Mouse (Mus musculus): ENCODE measurements around the gene Dlst. TPM values are rescaled to one million over a fixed set of nuclear protein-coding genes. Genes with fewer than 3 reads are reported as not detected.
A peak's percentile ranks its signal among the peaks of the same experiment; 100 is the strongest.

The Dlst gene
- 107 and 109 TPM in 2 replicates for polyA plus RNA-seq (2015; fragmentation: Nextera tagmentation; extraction: Ambion mirVana)

GRCm38 (mm10) chr12:85110698-85111592, at the start of gene Dlst, which contains the start of gene Prox2:
Gene Dlst (plus strand): TSS chr12:85110833.
Gene Prox2 (minus strand): TSS chr12:85110759.
- H3K36me3 ChIP-seq (replicated peaks) = no peaks in the 10 kb centered on the region
- peaks cover 34% of the 10 kb centered on the region for H3K4me1 ChIP-seq
- H3K27ac ChIP-seq = peak within 1 kb of the TSS; percentile 87
- peak within 1 kb of the TSS; percentile 96 for H3K9ac ChIP-seq
- peak within 1 kb of the TSS; percentile 83 for H3K4me3 ChIP-seq
- no peaks in the 10 kb centered on the region for H3K9me3 ChIP-seq
- ATAC-seq (replicated peaks) = peak; percentile 98
- H3K4me2 ChIP-seq = peak within 1 kb of the TSS; percentile 67
- H3K27me3 ChIP-seq (replicated peaks) = no peaks in the 10 kb centered on the region
- WGBS = under 1% methylated on average over 83 of the region's 83 CpGs

GRCm38 (mm10) chr12:85071043-85071442, 39.6 kb upstream of the Dlst start:
- H3K36me3 ChIP-seq (replicated peaks) = peaks cover 16% of the 10 kb centered on the region; the same call in 1 of the 2 replicates
- H3K4me1 ChIP-seq = no peaks in the 10 kb centered on the region
- no peak overlapping the region for H3K4me2 ChIP-seq
- no peaks in the 10 kb centered on the region for H3K27me3 ChIP-seq (replicated peaks)
- no peak overlapping the region for H3K27ac ChIP-seq
- ATAC-seq (replicated peaks) = no peak
- no peaks in the 10 kb centered on the region for H3K9me3 ChIP-seq
- no peak overlapping the region for H3K9ac ChIP-seq
- no peak overlapping the region for H3K4me3 ChIP-seq

- H3K27ac ChIP-seq = no peak overlapping the region
- no peak overlapping the region for H3K9ac ChIP-seq
- H3K27me3 ChIP-seq (replicated peaks) = no peaks in the 10 kb centered on the region
- 95% methylated on average over 3 of the region's 3 CpGs for WGBS
- no peak overlapping the region for H3K4me3 ChIP-seq
- no peaks in the 10 kb centered on the region for H3K9me3 ChIP-seq
- no peaks in the 10 kb centered on the region for H3K4me1 ChIP-seq
- no peak for ATAC-seq (replicated peaks)
- no peak overlapping the region for H3K4me2 ChIP-seq
- H3K36me3 ChIP-seq (replicated peaks) = 0 out of 2 replicates have a peak, but pooled peaks cover 3% of the 10 kb centered on the region
These were observed 33.5 kb upstream of the Dlst start for GRCm38 (mm10) chr12:85077100-85077499.

- Histone ChIP-seq H3K4me2 (no peak overlapping the region), H3K9ac (no peak overlapping the region), H3K4me3 (no peak overlapping the region), H3K9me3 (no peaks in the 10 kb centered on the region), H3K27me3 (replicated peaks) (no peaks in the 10 kb centered on the region), H3K4me1 (no peaks in the 10 kb centered on the region), H3K36me3 (replicated peaks) (peaks cover 12% of the 10 kb centered on the region), H3K27ac (no peak overlapping the region)
- 96% methylated on average over 2 of the region's 2 CpGs for WGBS
- ATAC-seq (replicated peaks) = no peak
These were observed 26.4 kb upstream of the Dlst start for GRCm38 (mm10) chr12:85084257-85084656.

GRCm38 (mm10) chr12:85084941-85085340, 25.7 kb upstream of the Dlst start:
- no peak for ATAC-seq (replicated peaks)
- no peak overlapping the region for H3K27ac ChIP-seq

GRCm38 (mm10) chr12:85087845-85088244, 22.8 kb upstream of the Dlst start:
- Histone ChIP-seq H3K4me2 (no peak overlapping the region), H3K27ac (no peak overlapping the region), H3K4me1 (no peaks in the 10 kb centered on the region), H3K9me3 (no peaks in the 10 kb centered on the region), H3K36me3 (replicated peaks) (peaks cover 12% of the 10 kb centered on the region), H3K9ac (no peak overlapping the region), H3K27me3 (replicated peaks) (no peaks in the 10 kb centered on the region), H3K4me3 (no peak overlapping the region)
- WGBS = 98% methylated on average over 12 of the region's 12 CpGs
- ATAC-seq (replicated peaks) = no peak

More at GRCm38 (mm10) chr12:85084941-85085340, 25.7 kb upstream of the Dlst start:
- Histone ChIP-seq H3K36me3 (replicated peaks) (peaks cover 12% of the 10 kb centered on the region), H3K4me3 (no peak overlapping the region), H3K4me1 (no peaks in the 10 kb centered on the region), H3K4me2 (no peak overlapping the region), H3K27me3 (replicated peaks) (no peaks in the 10 kb centered on the region), H3K9me3 (no peaks in the 10 kb centered on the region), H3K9ac (no peak overlapping the region)
- WGBS = 89% methylated on average over 4 of the region's 4 CpGs

- Histone ChIP-seq H3K4me2 (no peak overlapping the region), H3K4me3 (no peak overlapping the region), H3K27me3 (replicated peaks) (no peaks in the 10 kb centered on the region), H3K9ac (no peak overlapping the region), H3K4me1 (0 out of 2 replicates have a peak, but pooled peaks cover 3% of the 10 kb centered on the region), H3K27ac (no peak overlapping the region), H3K36me3 (replicated peaks) (peaks cover 12% of the 10 kb centered on the region), H3K9me3 (no peaks in the 10 kb centered on the region)
- ATAC-seq (replicated peaks) = no peak
- 90% methylated on average over 3 of the region's 3 CpGs for WGBS
These were observed 19.4 kb upstream of the Dlst start for GRCm38 (mm10) chr12:85091190-85091589.

GRCm38 (mm10) chr12:85092214-85092613, 18.4 kb upstream of the Dlst start:
- Histone ChIP-seq H3K4me2 (no peak overlapping the region), H3K9me3 (no peaks in the 10 kb centered on the region), H3K4me1 (0 out of 2 replicates have a peak, but pooled peaks cover 3% of the 10 kb centered on the region), H3K27ac (no peak overlapping the region), H3K36me3 (replicated peaks) (peaks cover 12% of the 10 kb centered on the region), H3K27me3 (replicated peaks) (no peaks in the 10 kb centered on the region), H3K4me3 (no peak overlapping the region), H3K9ac (no peak overlapping the region)
- ATAC-seq (replicated peaks) = no peak
- 6% methylated on average over 3 of the region's 3 CpGs for WGBS

GRCm38 (mm10) chr12:85094010-85094409, 16.6 kb upstream of the Dlst start:
- H3K27me3 ChIP-seq (replicated peaks) = no peaks in the 10 kb centered on the region
- ATAC-seq (replicated peaks) = no peak
- H3K4me3 ChIP-seq = no peak overlapping the region
- WGBS = 37% methylated on average over 14 of the region's 14 CpGs
- 0 out of 2 replicates have a peak, but pooled peaks cover 3% of the 10 kb centered on the region for H3K36me3 ChIP-seq (replicated peaks)
- H3K4me2 ChIP-seq = no peak overlapping the region
- H3K9ac ChIP-seq = no peak overlapping the region
- no peaks in the 10 kb centered on the region for H3K9me3 ChIP-seq
- 0 out of 2 replicates have a peak, but pooled peaks cover 3% of the 10 kb centered on the region for H3K4me1 ChIP-seq
- H3K27ac ChIP-seq = no peak overlapping the region

- no peak overlapping the region for H3K27ac ChIP-seq
- H3K9me3 ChIP-seq = no peaks in the 10 kb centered on the region
- 0 out of 2 replicates have a peak, but pooled peaks cover 3% of the 10 kb centered on the region for H3K4me1 ChIP-seq
- no peak overlapping the region for H3K9ac ChIP-seq
- 76% methylated on average over 10 of the region's 10 CpGs for WGBS
- H3K27me3 ChIP-seq (replicated peaks) = no peaks in the 10 kb centered on the region
- H3K4me2 ChIP-seq = no peak overlapping the region
- H3K4me3 ChIP-seq = no peak overlapping the region
- H3K36me3 ChIP-seq (replicated peaks) = no peaks in the 10 kb centered on the region
- no peak for ATAC-seq (replicated peaks)
These were observed 15.9 kb upstream of the Dlst start for GRCm38 (mm10) chr12:85094706-85095105.

- ATAC-seq (replicated peaks) = no peak
- H3K27me3 ChIP-seq (replicated peaks) = no peaks in the 10 kb centered on the region
- no peak overlapping the region for H3K9ac ChIP-seq
- H3K4me1 ChIP-seq = 0 out of 2 replicates have a peak, but pooled peaks cover 3% of the 10 kb centered on the region
- H3K9me3 ChIP-seq = no peaks in the 10 kb centered on the region
- H3K27ac ChIP-seq = no peak overlapping the region
- H3K4me2 ChIP-seq = no peak overlapping the region
- H3K36me3 ChIP-seq (replicated peaks) = no peaks in the 10 kb centered on the region
- 84% methylated on average over 11 of the region's 11 CpGs for WGBS
- no peak overlapping the region for H3K4me3 ChIP-seq
These were observed 15.5 kb upstream of the Dlst start for GRCm38 (mm10) chr12:85095146-85095545.

- Histone ChIP-seq H3K27me3 (replicated peaks) (no peaks in the 10 kb centered on the region), H3K4me2 (no peak overlapping the region), H3K27ac (no peak overlapping the region), H3K36me3 (replicated peaks) (no peaks in the 10 kb centered on the region), H3K9me3 (no peaks in the 10 kb centered on the region), H3K4me3 (no peak overlapping the region), H3K9ac (no peak overlapping the region), H3K4me1 (peaks cover 4% of the 10 kb centered on the region; the same call in 1 of the 2 replicates)
- 86% methylated on average over 7 of the region's 7 CpGs for WGBS
- no peak for ATAC-seq (replicated peaks)
These were observed 14.8 kb upstream of the Dlst start for GRCm38 (mm10) chr12:85095859-85096258.

Data from midbrain, embryonic 15.5 days (tissue).